Mouse (Mus musculus) brain, embryonic 18.5 days (tissue): ENCODE data around the gene Gm20661.

Experiments
- DNase-seq: peaks from one replicate; pipeline ENCODE4 v3.0.0-alpha.2; 2012; ENCODE audit warnings: low read depth, low spot score

Gene Gm20661

DNA sequence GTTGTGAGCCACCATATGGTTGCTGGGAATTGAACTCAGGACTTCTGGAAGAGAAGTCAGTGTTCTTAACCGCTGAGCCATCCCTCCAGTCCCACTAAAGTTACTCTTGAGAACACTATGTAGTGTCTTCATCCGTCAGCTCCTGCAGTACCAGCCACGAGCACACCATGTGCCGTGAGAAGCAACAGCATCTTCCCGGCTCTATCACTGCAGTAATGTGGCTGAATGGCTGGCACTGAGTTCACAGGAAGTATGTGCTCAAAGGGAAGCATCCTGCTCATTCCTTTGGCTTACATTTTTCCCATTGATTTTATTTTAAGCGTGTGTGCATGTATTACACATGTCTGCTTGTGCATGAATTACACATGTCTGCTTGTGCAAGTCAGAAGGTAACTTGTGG, 15.4 kb upstream of the Gm20661 start:
- no peak for DNase-seq

DNA sequence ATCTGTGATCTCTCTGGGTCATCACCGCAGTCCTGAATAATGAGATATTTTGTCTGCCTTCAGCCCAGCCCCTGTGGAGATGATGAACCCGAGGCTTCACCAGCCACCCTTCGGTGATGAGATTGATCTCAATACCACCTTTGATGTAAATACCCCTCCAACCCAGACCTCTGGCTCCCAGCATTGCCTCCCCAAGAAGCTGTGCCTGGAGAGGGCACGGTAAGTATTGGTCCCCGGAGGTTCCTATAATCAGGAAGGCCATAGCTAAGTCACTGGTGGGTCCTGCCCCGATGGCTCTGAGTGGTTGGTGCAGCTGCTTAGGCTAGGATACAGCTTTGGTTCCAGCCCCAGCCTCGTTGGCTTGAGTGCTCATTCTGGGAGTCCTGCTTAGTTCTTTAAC, 14.3 kb upstream of the Gm20661 start:
- DNase-seq, result no peak

DNA sequence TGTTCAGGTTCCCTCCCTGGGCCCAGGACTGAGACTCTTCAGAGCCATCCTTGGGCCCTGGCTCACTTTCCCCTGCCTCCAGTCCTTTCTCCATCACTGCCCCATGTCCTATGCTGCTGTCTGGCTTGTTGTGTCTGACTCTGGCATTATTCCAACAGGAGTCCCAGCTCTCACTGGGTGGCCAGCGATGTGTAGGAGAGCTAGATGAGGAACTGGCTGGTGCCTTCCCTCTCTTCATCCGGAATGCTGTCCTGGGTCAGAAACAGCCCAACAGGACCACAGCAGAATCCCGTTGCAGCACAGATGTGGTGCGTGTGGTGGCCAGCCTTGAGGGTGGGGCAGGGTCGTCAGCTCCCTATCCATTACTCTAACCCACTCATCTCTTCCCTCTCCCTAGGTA, 12.5 kb upstream of the Gm20661 start:
- no peak for DNase-seq

DNA sequence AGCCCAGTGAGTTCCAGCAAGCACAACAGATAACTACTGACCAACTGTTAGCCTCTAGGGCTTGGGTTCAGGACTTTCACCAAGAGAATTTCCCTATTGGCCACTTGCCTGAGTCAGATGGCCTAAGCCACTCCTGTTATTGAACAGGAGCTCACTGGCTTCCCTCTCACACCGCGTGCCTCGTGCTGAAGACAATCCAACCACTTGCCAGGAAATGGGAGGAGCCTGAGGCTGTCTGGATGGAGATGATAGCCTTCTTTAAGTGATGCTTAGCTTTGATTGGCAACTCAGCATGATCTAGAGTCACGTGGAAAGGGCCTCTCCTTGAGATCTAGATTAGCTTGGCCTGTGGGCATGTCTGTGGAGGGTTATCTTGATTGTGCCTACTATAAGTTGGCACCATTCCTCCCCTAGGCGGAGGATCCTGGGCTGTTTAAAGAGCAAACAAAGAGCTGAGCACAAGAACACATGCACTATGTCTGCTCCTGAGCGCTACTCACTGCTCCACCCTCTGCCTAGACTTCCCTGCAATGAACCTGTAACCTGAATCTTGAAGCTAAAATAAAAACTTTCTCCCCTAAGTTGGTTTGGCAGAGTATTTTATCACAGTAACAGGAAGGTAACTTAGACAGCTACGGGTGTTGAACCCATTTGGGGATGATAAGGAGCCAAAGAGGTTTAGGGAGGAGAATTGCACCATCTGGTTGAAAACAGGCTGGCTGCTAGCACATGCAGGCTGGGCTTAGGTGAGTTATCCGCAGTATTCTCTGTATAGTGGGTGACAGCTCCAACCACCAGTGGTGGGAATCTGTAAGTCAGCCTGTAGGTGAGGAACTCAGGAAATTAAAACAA, 10.9 kb upstream of the Gm20661 start:
- no peak for DNase-seq

DNA sequence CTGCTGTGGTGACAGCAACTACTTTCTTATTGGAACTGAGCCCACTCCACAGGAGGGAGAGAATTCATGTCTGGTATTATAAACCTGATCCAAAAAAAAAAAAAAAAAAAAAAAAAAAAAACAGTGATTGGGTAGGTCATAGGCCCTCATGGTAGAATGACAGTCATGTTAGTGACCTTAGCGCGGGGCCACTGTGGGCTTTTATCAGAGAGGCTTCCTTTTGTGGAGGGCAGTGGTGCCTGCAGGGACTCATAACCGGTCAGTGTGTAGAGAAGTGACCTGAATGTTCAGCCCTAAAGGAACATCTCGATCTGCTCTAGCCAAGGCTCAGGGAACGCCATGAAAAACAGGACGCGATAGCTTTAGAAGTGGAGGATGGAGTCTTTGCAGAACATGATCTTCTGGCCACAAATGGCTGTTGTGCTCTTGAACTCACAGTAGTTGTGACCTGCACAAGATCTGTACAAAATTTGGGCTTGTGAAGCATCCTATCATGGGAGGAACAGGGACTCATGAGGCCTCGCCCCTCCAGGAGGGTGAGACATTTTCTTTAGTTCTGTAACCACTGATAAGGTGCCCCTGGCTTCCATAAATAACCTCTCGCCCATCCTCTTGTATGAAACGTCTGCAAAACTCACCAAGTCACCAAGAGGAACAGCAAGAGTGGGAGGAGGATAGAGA, 8.2 kb upstream of the Gm20661 start:
- no peak for DNase-seq

DNA sequence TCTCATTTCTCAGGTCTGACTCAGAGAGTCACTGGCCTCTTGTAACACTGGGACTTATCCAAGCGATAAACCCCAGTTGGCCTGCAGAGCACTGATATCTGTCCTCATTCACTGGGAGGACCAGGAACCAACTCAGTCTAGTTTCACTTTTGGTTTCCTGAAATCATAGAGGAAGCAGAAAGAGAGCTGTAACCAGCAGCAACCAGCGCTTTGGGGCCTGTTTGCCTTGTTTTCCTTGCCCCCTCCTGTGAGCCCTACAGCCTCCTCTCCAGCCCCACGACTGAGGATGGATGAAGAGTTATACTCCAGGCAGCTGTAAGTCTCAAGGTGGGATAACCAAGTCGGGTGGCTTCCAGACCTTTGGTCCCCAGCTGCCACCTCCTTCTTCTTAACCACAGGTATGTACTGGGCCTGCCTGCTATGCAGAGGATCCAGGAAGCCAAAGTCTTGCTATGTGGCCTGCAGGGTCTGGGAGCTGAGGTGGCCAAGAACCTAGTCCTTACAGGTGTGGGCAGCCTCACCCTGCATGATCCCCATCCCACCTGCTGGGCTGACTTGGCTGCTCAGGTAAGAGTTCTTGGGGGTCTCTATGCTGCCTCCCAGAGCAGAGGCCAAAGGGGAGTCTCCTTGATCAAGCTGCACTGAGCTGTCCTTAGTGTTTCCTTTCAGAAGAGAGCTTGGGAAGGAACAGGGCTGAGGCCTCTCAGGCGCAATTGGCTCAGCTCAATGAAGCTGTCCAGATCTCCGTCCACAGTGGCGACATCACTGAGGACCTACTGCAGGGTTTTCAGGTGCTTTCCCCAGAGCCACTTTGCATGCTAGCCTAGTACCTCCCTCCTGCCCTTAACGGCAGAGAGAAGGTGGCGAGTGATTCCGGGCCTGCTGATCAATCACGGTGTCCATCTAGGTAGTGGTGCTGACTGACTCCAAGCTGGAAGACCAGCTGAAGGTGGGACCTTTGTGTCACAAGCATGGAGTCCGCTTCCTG, 7.2 kb upstream of the Gm20661 start, which contains the start of gene Uba7:
Uba7 (plus strand) TSS at position 107 of the 988 bp plus-strand sequence.
- DNase-seq, result no peak

DNA sequence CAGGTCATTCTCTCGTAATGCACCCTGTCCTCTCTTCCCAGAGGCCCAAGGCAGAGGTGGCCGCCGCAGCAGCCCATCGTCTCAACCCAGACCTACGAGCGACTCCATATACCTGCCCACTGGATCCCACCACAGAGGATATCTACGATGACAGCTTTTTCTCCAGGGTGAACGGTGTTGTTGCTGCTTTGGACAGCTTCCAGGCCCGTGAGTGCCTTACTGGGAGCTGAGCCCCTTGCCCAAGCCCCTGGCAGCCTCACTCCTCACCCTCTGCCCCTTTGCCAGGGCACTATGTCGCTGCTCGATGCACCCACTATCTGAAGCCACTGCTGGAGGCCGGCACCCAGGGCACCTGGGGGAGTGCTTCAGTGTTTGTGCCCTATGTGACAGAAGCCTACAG, 4.0 kb upstream of the Gm20661 start:
- DNase-seq, result no peak

DNA sequence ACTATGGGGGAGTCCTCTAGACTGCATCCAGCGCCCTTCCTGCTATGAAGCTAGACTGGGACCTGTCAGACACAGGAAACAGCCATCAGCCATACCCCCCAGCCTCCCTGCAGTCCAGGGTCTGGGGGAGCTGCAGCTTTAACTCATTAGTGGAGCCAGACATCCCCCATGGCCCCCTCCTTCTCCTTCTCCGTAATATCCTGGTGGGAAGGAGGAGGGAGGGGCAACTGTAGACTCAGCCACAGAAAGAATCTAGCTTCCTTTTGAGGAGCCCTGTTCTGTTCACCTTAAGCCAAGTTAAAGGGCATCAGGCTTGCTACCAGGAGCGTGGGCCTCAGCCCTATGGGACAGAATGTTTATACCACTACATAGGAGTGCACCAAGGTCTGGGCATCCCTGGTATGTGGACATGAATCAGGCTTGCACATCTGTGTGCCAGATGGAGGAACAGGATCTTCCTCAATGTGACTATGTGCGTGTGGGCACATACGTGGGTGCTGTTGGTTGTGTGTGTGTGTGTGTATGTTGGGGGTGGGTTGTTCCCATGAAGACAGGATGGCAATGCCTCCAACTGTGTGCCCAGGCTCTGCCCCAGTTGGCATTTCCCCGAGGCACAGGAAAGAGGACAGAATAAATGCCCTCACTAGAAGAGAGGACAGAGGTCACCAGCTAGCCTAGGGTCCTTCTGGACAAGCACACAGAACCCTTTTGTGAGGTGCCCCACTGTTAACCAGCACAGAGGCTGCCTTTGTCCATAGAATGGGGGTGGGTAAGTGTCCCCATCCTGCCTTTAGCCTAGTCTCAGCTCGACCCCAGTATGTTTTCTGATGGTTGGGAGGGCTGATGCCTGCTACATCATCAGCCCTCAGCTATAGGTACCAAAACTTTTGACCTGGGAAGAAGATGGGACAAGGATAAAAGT, 913 bp upstream of the Gm20661 start:
- no peak for DNase-seq

DNA sequence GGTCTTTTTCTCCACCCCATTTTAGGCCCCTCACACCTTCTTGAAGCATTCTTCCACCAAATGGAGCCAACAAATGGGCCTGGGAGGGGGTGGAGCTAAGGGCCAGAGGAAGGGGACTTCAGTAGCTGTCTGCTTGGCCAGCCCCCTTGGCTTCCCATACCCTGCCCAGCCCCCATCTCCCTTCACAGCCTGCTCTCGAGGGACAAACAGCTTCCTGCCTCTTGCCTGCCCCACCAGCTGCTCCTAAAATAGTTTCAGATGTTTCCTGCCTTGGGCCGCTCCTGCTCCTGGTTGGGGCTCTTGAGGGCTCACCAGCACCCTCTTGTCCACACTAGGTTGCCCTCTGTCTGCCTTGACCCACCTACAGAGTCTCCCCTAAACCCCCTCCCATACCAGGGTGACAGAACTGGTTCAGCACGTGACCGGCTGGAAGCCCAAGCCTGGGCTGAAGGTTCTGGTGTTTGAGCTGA, 598 bp downstream of the Gm20661 start:
- no peak for DNase-seq

DNA sequence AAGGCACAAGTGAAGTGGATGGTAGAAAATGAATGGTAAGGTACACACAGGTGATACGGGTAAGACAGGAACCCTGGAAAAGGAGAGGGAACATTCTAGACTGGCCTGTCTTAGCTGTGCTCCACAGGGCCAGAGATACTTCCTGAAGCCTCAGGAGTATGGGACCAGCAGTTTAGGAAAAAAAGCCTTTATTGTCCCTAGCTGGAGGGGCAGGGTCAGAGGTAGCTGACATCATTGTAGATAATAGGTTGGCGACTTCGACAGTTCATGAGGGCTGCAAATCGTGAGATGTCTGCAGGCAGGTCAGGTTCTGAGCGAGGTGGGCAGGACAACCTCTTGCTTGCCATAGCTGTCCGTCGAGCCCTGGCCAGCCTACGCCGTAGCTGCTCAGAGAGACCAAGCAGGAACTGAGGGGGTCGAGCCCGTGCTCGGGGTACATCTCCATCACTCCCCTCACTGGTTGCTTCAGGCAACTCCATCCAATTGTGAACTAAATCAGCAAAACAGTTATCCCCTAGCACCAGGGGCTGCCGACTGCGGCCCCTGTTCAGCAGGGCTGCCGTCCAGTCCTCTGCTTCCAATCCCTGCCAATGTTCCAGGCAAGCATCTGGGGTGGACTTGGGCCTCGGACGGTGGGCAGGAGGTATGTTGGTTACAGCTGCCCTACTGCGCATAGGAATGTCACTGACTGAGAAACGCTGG, 1.3 kb downstream of the Gm20661 start:
- DNase-seq, result no peak

DNA sequence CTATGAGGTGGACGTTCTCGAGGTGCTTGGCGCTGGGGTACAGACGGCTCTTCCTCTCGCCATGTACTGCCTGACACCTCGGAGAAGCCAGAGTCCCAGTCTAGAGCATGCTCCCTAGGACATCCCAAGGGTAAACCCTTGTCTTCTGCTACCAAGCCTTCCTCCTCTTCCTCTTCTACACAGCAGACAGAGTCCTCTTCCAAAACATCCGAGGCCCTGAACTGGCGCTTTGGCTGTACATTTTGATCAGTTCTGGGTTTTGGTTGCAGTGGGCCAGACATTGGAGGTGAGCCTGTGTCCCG, 1.8 kb downstream of the Gm20661 start:
- no peak for DNase-seq

DNA sequence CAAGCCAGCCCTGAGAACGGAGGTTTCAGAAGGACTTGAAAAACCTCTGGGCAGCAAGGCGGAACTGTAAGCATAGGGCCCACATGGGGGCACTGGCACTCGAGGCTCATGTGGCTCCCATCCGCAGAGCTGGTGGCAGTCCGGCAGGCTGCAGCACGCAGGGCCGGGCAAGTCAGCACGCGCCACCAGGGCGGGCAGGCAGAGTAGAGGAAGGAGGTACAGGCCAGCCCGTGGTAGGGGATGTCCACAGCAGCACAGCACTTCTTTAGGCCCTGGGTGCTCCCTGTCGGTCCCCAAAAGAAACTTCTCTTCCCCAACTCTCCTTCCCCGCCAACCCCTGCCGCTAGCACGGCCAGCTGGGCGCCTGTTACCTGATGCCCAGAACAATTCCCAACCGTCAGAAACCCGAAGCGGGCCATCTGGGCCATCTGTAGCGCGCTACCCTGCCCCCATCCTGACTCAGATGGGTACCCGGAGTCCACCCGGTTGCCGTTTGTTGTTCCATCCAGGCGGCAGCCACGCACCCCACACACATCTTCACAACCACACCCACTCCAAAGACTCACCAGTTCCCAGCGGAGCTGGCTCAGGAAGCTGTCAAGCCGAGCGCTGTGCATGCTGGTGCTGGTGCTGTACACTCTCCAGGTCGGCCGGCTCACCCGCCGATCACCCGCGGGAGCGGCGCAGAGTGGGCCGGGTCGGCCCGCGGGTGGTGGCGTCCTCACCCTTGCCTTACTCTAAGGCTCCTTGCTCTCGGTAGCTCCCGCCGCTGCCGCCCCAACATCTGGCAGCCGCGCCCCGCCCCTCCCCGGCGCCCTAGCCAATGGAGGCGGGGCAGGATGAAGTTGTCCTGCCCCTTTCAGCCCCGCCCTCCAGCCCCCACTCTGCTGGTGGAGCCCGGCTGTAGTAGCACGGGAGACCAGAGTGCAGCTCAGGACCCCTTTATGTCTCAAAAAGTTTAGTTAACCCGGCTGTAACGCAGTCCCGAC, 2.6 kb downstream of the Gm20661 start, which contains the start of gene Inka1:
Inka1 (minus strand) TSS at position 749 of the 989 bp plus-strand sequence.
- no peak for DNase-seq

DNA sequence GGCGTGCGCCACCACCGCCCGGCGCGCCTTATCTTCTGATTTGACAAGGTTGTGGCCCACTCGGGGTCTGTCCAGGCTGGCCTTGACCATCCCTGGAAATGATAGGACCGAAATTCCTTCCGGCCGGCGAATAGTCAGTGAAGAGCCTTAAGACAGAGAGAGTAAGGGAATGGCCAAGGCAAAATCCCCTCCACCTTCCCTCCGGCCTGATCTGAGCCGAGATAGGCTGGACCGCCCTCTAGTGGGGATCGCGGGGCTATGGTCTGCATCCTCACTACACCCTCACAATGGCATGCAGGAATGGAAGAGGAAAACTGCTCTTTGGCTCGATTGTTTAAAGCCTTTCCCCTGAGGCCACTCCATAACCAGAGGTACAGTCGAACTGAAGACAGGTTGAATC, 3.5 kb downstream of the Gm20661 start:
- no peak for DNase-seq

DNA sequence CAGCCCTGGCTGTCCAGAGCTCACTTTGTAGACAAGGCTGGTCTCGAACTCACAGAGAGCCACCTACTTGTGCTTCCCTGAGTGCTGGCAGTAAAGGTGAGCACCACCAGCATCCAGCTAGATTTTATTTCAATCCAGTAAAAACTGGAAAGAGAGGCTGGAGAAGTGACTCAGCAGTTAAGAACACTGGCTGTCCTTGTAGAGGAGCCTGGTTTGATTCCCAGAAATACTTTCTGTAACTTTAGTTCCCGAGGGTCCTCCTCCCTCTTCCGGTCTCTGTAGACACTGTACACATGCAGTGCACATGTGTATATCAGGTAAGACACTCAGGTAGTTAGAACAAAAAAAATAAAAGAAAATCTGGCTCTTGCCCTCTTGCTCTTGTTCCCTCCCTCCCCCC, 5.1 kb downstream of the Gm20661 start:
- no peak for DNase-seq

DNA sequence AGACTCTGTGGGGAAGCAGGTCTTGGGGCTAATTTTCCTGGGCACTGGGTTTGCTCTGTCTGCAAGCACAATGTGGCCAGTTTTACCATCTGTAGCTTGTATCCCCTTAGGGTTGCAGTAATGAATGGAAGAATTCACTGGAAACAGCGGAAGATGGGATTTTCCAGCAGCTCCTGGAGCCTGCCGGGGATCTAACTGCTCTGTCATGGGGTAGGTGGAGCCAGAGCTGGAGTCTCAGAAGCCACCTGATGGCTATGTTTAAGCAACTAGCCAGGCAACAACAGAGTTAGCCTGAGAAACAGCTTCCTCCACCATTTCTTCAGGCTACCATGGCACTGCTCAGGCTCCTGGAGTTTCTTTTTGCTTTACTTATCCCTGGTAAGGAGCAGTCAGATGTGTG, 9.3 kb downstream of the Gm20661 start, which contains the start of gene Cdhr4:
Cdhr4 (plus strand) TSS at position 301 of the 400 bp plus-strand sequence.
- DNase-seq, result no peak

DNA sequence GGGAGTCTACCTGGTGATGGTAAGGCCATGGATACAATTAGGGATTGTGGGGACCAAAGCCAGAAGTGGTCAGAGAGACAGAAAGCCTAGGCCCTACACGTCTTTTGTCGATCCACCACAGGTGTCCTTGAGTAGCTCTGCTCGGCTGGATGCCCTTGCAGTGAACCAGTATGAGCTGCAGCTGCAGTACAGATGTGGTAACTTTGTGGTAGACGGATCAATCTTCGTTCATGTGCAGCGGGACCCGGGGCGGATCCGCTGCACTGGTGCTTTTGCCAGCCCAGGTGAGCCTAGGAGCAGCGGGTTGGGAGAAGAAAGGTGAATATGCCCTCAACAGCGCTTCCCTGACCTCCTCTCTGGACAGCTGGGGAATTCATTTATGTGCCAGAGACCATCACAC, 10.2 kb downstream of the Gm20661 start:
- DNase-seq, result no peak

DNA sequence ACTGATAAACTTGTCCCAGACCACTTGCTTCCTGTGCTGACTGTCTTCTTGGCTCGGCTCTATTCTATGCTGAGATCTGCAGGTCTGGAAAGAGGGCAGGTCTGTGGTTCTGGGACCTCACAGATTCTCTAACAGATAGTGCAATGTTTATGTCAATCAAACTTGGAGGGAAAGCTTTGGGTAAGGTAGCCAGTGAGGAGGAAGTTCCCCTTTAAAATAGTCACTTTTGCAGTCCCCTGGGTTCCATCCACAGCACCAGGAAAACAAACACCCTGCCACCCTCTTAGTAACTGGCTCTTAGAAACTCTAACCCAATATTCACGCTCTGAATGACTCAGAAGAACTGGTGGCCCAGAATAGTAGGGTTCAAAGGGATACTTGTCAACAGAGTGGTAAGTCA, 11.6 kb downstream of the Gm20661 start:
- DNase-seq, result no peak

DNA sequence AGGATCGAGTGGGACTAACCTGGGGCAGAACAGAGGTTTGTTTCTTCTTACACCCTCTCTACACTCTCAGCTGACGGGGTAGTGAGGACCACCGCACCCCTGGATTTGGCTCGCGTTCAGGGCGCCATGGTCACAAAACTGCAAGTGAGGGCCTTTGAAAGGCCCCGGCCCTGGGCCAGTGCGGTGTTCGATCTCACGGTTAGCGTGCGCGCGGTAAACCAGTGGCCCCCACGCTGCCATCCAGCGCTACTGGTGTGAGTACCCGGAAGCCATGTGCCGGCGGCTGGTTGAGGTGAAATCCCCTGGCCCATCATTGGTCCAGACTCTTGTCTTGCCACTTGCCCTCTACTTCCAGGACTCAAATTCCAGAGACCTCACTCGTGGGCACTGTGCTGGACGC, 12.7 kb downstream of the Gm20661 start:
- no peak for DNase-seq

DNA sequence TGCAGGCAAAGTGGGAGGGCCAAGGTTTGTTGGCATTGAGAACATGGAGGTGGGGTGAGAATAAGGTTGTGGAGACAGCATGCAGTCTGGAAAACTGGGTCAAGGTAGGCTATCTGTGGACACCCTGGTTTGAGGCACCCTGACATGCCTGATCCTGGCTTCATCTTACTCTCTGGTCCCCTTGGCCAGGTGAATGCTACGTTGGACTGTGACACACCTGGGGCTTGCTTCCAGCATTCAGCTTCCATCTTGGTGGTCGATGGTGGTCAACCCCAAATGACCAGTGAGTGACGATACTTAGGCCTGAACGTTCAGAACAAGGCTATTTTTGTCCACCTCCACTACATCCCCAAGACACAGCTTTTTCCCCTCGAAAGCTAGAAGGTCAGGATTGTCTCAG, 13.2 kb downstream of the Gm20661 start, which contains the start of gene Gm20662:
Gm20662 (plus strand) TSS at position 301 of the 400 bp plus-strand sequence.
- no peak for DNase-seq
